Mouse (Mus musculus): Measurements from ENCODE around the gene Brap.

GRCm38 (mm10) chr5:121699891-121700290, 39.5 kb downstream of the Brap start:
- no peak for TF ChIP-seq CTCF (IDR thresholded peaks at IDR 0.05; ENCODE audit: control insufficient read depth, insufficient read depth, low read length)
- no peak for TF ChIP-seq POLR2A (IDR thresholded peaks at IDR 0.05; ENCODE audit: borderline replicate concordance, control insufficient read depth, low read depth, low read length)

All from bone marrow, adult 2 months (tissue).